Mouse (Mus musculus) embryonic facial prominence, embryonic 15.5 days (tissue): Measurements from ENCODE around the gene Ecsit. TPM values are rescaled to one million over a fixed set of nuclear protein-coding genes. Genes with fewer than 3 reads are reported as not detected.

Experiments used
- ATAC-seq: fragments of 200-750 bp; cut with Nextera tagmentation; 2 replicates; pipeline ENCODE4 v1.8.0; 2017; ENCODE audit warnings: low read depth, moderate TSS enrichment; ENCODE audit not compliant: insufficient number of reproducible peaks, low FRiP score, low TSS enrichment
- H3K27ac ChIP-seq: fragments of 300-500 bp; sonication (generic); replicated peaks from 2 replicates; pipeline ENCODE4 v1.5.1; 2015; ENCODE audit warnings: mild to moderate bottlenecking, inconsistent platforms
- H3K27me3 ChIP-seq: fragments of 300-500 bp; sonication (generic); 2 replicates; pipeline ENCODE4 v1.6.1; 2015; ENCODE audit warnings: inconsistent platforms
- H3K36me3 ChIP-seq: fragments of 300-500 bp; sonication (generic); 2 replicates; pipeline ENCODE4 v1.6.1; 2015; ENCODE audit warnings: mild to moderate bottlenecking, inconsistent platforms
- H3K4me1 ChIP-seq: fragments of 300-500 bp; sonication (generic); 2 replicates; pipeline ENCODE4 v1.6.1; 2015; ENCODE audit warnings: inconsistent platforms
- H3K4me2 ChIP-seq: fragments of 300-500 bp; sonication (generic); replicated peaks from 2 replicates; pipeline ENCODE4 v1.6.1; 2015; ENCODE audit warnings: mild to moderate bottlenecking, inconsistent platforms
- H3K4me3 ChIP-seq: fragments of 300-500 bp; sonication (generic); replicated peaks from 2 replicates; pipeline ENCODE4 v1.5.1; 2015; ENCODE audit warnings: mild to moderate bottlenecking, inconsistent platforms
- H3K9ac ChIP-seq: fragments of 300-500 bp; sonication (generic); 2 replicates; pipeline ENCODE4 v1.6.1; 2015; ENCODE audit warnings: inconsistent platforms
- H3K9me3 ChIP-seq: fragments of 300-500 bp; sonication (generic); replicated peaks from 2 replicates; pipeline ENCODE4 v1.6.1; 2016; ENCODE audit warnings: inconsistent platforms
- WGBS: fragments of 180-500 bp; shearing (Covaris S2); methylation state at CpG from one replicate; pipeline ENCODE4 v1.1.7; 2015; 5-methylcytosine and 5-hydroxymethylcytosine counted together
- polyA plus RNA-seq: library from polyadenylated mRNA; unstranded; fragments of >200 nt; fragmentation: Nextera tagmentation; extraction: Ambion mirVana; gene quantifications from 2 replicates; pipeline ENCODE4 v1.2.1, GENCODE M21; 2015

Ecsit gene
- polyA plus RNA-seq, 1 experiment from 2014 or later, result 41.8 TPM

- WGBS, result 93% methylated on average over 3 of the region's 3 CpGs
- no peak overlapping the region for H3K4me2 ChIP-seq
- ATAC-seq, result no peak
- H3K27ac ChIP-seq, result no peak overlapping the region
- H3K9me3 ChIP-seq, result no peaks in the 10 kb centered on the region
- H3K27me3 ChIP-seq, result no peaks in the 10 kb centered on the region
- H3K9ac ChIP-seq, result no peak overlapping the region
- no peak overlapping the region for H3K4me3 ChIP-seq
- peaks cover 67% of the 10 kb centered on the region for H3K36me3 ChIP-seq
- no peaks in the 10 kb centered on the region for H3K4me1 ChIP-seq
Observed at GRCm38 (mm10) chr9:22064341-22064740, 20.9 kb downstream of the Ecsit start.

GRCm38 (mm10) chr9:22061339-22061738 is 23.9 kb downstream of the Ecsit start:
- H3K27ac ChIP-seq, result no peak overlapping the region
- H3K4me3 ChIP-seq, result no peak overlapping the region
- no peaks in the 10 kb centered on the region for H3K9me3 ChIP-seq
- no peak overlapping the region for H3K9ac ChIP-seq
- no peak for ATAC-seq
- peaks cover 78% of the 10 kb centered on the region for H3K36me3 ChIP-seq
- H3K4me2 ChIP-seq, result no peak overlapping the region
- 83% methylated on average over 2 of the region's 2 CpGs for WGBS
- no peaks in the 10 kb centered on the region for H3K27me3 ChIP-seq
- no peaks in the 10 kb centered on the region for H3K4me1 ChIP-seq

GRCm38 (mm10) chr9:22058011-22058424 is 27.2 kb downstream of the Ecsit start:
- Histone ChIP-seq H3K4me1 (peaks cover 5% of the 10 kb centered on the region), H3K4me3 (no peak overlapping the region), H3K36me3 (peaks cover 47% of the 10 kb centered on the region), H3K9me3 (no peaks in the 10 kb centered on the region), H3K27ac (no peak overlapping the region), H3K27me3 (peaks cover 28% of the 10 kb centered on the region), H3K9ac (no peak overlapping the region), H3K4me2 (no peak overlapping the region)
- ATAC-seq, result no peak
- 89% methylated on average over 9 of the region's 9 CpGs for WGBS

GRCm38 (mm10) chr9:22057031-22057517 is 28.2 kb downstream of the Ecsit start:
- Histone ChIP-seq H3K9ac (no peak overlapping the region), H3K27ac (no peak overlapping the region), H3K4me1 (peaks cover 5% of the 10 kb centered on the region), H3K4me2 (no peak overlapping the region), H3K27me3 (peaks cover 37% of the 10 kb centered on the region), H3K4me3 (no peak overlapping the region), H3K9me3 (no peaks in the 10 kb centered on the region), H3K36me3 (peaks cover 39% of the 10 kb centered on the region)
- 88% methylated on average over 9 of the region's 9 CpGs for WGBS
- ATAC-seq, result no peak

- H3K4me2 ChIP-seq, result no peak overlapping the region
- H3K4me1 ChIP-seq, result peaks cover 12% of the 10 kb centered on the region
- H3K9ac ChIP-seq, result no peak overlapping the region
- no peak overlapping the region for H3K27ac ChIP-seq
- H3K27me3 ChIP-seq, result peaks cover 44% of the 10 kb centered on the region
- no peak overlapping the region for H3K4me3 ChIP-seq
- 74% methylated on average over 9 of the region's 9 CpGs for WGBS
- ATAC-seq, result no peak
- no peaks in the 10 kb centered on the region for H3K9me3 ChIP-seq
- peaks cover 33% of the 10 kb centered on the region for H3K36me3 ChIP-seq
Observed at GRCm38 (mm10) chr9:22056303-22056910, 28.8 kb downstream of the Ecsit start.

GRCm38 (mm10) chr9:22055713-22056112 is 29.5 kb downstream of the Ecsit start:
- ATAC-seq, result no peak
- H3K36me3 ChIP-seq, result peaks cover 28% of the 10 kb centered on the region
- no peak overlapping the region for H3K9ac ChIP-seq
- H3K27me3 ChIP-seq, result peaks cover 51% of the 10 kb centered on the region
- no peak overlapping the region for H3K4me3 ChIP-seq
- no peaks in the 10 kb centered on the region for H3K9me3 ChIP-seq
- no peak overlapping the region for H3K27ac ChIP-seq
- no peak overlapping the region for H3K4me2 ChIP-seq
- H3K4me1 ChIP-seq, result peaks cover 19% of the 10 kb centered on the region
- 33% methylated on average over 29 of the region's 29 CpGs for WGBS

- peak; percentile 36; the same call in 1 of the 2 replicates for ATAC-seq
Observed at GRCm38 (mm10) chr9:22054411-22055076, 30.7 kb downstream of the Ecsit start.

GRCm38 (mm10) chr9:22053657-22054056 is 31.6 kb downstream of the Ecsit start:
- Histone ChIP-seq H3K9ac (no peak overlapping the region), H3K9me3 (no peaks in the 10 kb centered on the region), H3K4me2 (no peak overlapping the region), H3K27ac (no peak overlapping the region), H3K36me3 (peaks cover 18% of the 10 kb centered on the region), H3K4me3 (no peak overlapping the region), H3K4me1 (peaks cover 24% of the 10 kb centered on the region), H3K27me3 (peaks cover 71% of the 10 kb centered on the region)
- ATAC-seq, result no peak
- 34% methylated on average over 7 of the region's 7 CpGs for WGBS

More at GRCm38 (mm10) chr9:22054411-22055076, 30.7 kb downstream of the Ecsit start:
- Histone ChIP-seq H3K4me3 (no peak overlapping the region), H3K9ac (no peak overlapping the region), H3K4me1 (peaks cover 24% of the 10 kb centered on the region), H3K4me2 (peak overlapping the region; percentile 28), H3K9me3 (no peaks in the 10 kb centered on the region), H3K27me3 (peaks cover 62% of the 10 kb centered on the region), H3K27ac (no peak overlapping the region), H3K36me3 (peaks cover 24% of the 10 kb centered on the region)
- WGBS, result 3% methylated on average over 32 of the region's 32 CpGs

- Histone ChIP-seq H3K27me3 (peaks cover 82% of the 10 kb centered on the region), H3K4me2 (peak within 1 kb of the TSS; percentile 63), H3K9me3 (no peaks in the 10 kb centered on the region), H3K9ac (no peak within 1 kb of the TSS), H3K36me3 (peaks cover 5% of the 10 kb centered on the region), H3K4me1 (peaks cover 24% of the 10 kb centered on the region), H3K4me3 (peak within 1 kb of the TSS; percentile 38), H3K27ac (no peak within 1 kb of the TSS)
- 2% methylated on average over 23 of the region's 28 CpGs for WGBS
- no peak for ATAC-seq
Observed at GRCm38 (mm10) chr9:22051958-22052254, 33.3 kb downstream of the Ecsit start, which contains the start of gene Elavl3. Gene Elavl3, minus strand, starts transcription at chr9:22052023.

GRCm38 (mm10) chr9:22051161-22051957 is 33.9 kb downstream of the Ecsit start:
- Histone ChIP-seq H3K9ac (no peak overlapping the region), H3K4me3 (peak overlapping the region; percentile 38), H3K9me3 (no peaks in the 10 kb centered on the region), H3K36me3 (no peaks in the 10 kb centered on the region), H3K4me2 (peak overlapping the region; percentile 63), H3K27ac (no peak overlapping the region), H3K27me3 (peaks cover 82% of the 10 kb centered on the region), H3K4me1 (peaks cover 24% of the 10 kb centered on the region)
- ATAC-seq, result no peak
- WGBS, result 2% methylated on average over 66 of the region's 67 CpGs

GRCm38 (mm10) chr9:22050351-22050889 is 34.8 kb downstream of the Ecsit start:
- Histone ChIP-seq H3K4me2 (peak overlapping the region; percentile 63), H3K9me3 (no peaks in the 10 kb centered on the region), H3K27ac (no peak overlapping the region), H3K27me3 (peaks cover 76% of the 10 kb centered on the region), H3K36me3 (no peaks in the 10 kb centered on the region), H3K9ac (no peak overlapping the region), H3K4me1 (peaks cover 24% of the 10 kb centered on the region), H3K4me3 (peak overlapping the region; percentile 38)
- WGBS, result 1% methylated on average over 43 of the region's 43 CpGs
- peak; percentile 59; the same call in 1 of the 2 replicates for ATAC-seq
